Mouse (Mus musculus) NIH3T3 (cell line): Measurements from ENCODE around the gene Defa36.
"Not testable (repeated sequence)": the region's sequence is repeated elsewhere in the genome, so short reads cannot be mapped to it uniquely, and the experiment has no call there.

Experiments used
- DNase-seq: peaks from one replicate; pipeline ENCODE4 v3.0.0-alpha.2; 2012; ENCODE audit warnings: low read depth

The Defa36 gene

DNA sequence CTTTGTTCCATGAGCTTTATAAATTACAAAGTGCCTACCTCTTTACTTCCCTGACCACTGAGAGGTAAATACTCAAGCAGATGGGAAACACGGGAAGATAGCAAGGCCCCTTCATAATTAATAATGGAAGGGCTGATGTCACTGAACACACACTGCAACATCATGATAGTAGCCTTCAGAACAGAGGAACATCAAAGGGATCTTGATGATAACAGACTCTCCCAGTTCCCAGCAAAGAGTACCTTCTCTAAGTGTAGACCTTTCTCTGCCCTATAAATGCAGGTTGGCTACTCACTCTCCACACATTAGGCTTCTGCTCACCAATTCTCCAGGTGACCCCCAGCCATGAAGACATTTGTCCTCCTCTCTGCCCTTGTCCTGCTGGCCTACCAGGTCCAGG lies at the start of gene Defa36:
Gene Defa36 (plus strand): TSS at position 301 of the 400 bp plus-strand sequence.
- not testable (repeated sequence) for DNase-seq

- not testable (repeated sequence) for DNase-seq
Observed at GRCm38 (mm10) chr8:21378215-21378614, 49.0 kb upstream of the Defa36 start, which contains the start of gene Defa2. TSS of gene Defa2 (plus strand) at chr8:21378515.

GRCm38 (mm10) chr8:21391511-21391910 lies 35.7 kb upstream of the Defa36 start, which contains the start of gene Defa33:
TSS of gene Defa33 (plus strand) at chr8:21391811.
- DNase-seq: not testable (repeated sequence)

DNA sequence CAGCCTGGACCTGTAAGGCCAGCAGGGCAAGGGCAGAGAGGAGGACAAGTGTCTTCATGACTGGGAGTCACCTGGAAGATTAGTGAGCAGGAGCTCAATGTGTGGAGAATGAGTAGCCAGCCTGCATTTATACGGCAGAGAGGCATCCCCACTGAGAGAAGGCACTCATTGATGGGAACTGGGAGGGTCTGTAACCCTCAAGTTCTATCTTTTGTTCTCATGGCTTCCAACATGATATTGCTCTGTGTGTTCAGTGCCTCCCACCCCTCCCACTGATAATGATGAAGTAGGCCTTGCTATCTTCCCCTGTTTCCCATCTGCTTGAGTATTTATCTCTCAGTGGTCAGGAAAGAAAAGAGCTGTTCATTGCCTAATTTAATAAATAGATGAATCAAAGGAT lies 29.2 kb downstream of the Defa36 start, which contains the start of gene Gm7849:
Gene Gm7849 (minus strand): TSS at position 101 of the 400 bp plus-strand sequence.
- DNase-seq: not testable (repeated sequence)
